Mouse (Mus musculus): Measurements from ENCODE around the gene Rab3gap1. TPM values are rescaled to one million over a fixed set of nuclear protein-coding genes. Genes with fewer than 3 reads are reported as not detected.

Rab3gap1 gene
- polyA plus RNA-seq, 1 experiment from 2014 or later: 21.2 TPM

DNA sequence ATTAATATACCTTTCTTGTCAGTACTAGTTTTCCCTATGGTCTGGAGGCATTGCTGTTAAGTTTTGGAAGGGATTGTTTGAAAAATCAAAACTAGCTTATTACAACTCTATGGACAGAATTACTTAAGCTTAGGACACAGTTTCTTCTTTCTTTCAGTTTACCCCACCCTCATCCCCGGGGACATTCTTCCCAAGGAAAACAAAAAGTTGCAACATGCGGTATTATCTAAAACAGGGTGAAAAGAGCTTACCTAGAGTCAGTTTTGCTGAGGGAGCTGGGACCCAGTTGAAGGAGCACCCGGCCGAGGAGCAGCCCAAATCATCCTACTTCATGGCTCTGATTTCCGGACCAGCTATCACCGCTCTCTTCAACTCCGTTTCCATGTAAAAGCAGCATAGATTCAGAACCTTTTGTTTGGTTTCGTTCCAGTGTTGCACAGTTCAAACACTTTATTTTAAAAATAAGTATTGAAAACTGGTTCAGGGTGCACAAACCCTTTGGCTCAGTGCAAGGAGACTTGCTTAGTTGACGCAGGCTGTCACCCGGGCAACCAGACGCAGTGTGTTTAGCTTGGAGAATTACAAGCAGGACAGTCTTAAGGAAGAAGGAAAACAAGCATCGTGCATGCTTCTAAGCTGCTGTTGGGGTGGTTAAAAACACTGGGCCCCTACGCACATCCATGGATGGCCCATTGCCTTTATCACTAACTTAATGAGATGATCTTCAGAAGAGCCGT is 13.9 kb upstream of the Rab3gap1 start, which contains the start of gene Map3k19:
Gene Map3k19, minus strand, starts transcription at position 546 of the 737 bp plus-strand sequence.
- no peak within 1 kb of the TSS for H3K4me2 ChIP-seq (ENCODE audit: low read length)
- peaks cover 6% of the 10 kb centered on the region; the same call in 1 of the 2 replicates for H3K9me3 ChIP-seq (ENCODE audit: control insufficient read depth, low read length)
- H3K4me1 ChIP-seq (replicated peaks; ENCODE audit: control insufficient read depth, insufficient read depth, low read length): no peaks in the 10 kb centered on the region
- no peak within 1 kb of the TSS for H3K9ac ChIP-seq (replicated peaks; ENCODE audit: low read depth, low read length)
- H3K4me3 ChIP-seq (replicated peaks; ENCODE audit: low read length): no peak within 1 kb of the TSS
- 69% methylated on average over 14 of the region's 14 CpGs for WGBS
- no peak for ATAC-seq
- no peak within 1 kb of the TSS for H3K27ac ChIP-seq (ENCODE audit: low read length)
- H3K36me3 ChIP-seq (ENCODE audit: control insufficient read depth, insufficient read depth): no peaks in the 10 kb centered on the region
- H3K27me3 ChIP-seq (replicated peaks; ENCODE audit: control insufficient read depth, insufficient read depth, low read length): no peaks in the 10 kb centered on the region

DNA sequence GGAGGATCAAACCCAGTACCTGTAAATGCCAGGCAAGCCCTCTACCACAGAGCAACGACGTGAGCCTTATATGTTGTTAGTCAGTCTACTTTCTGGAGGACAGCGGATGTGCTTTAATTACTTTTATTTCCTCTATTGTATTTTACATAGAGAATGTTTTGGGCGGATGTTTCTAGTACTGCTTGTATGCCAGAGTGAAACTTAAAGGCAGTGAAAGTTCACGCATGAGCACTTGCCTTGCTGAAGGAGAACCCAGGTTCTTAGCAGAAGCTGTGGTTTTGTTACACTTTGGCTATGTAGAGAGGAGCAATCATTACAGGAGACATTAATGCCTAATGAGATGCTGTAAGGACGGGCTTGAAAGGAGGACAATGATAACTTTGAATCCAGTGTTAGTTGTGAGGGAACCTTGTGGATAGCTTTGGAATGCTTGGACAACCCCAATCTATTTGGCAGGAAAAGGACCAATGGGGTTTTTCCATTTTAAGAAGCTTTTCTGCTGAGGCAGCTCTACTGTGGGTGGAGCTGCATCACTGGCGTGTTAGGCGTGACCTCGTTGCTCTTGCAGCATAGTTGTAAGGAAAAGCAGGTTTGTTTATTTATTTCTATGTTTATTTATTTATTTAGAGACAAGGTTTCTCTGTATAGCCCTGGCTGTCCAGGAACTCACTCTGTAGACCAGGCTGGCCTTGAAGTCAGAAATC is 9.5 kb upstream of the Rab3gap1 start:
- H3K4me2 ChIP-seq (ENCODE audit: low read length): no peak overlapping the region
- H3K4me1 ChIP-seq (replicated peaks; ENCODE audit: control insufficient read depth, insufficient read depth, low read length): no peaks in the 10 kb centered on the region
- H3K9me3 ChIP-seq (ENCODE audit: control insufficient read depth, low read length): no peaks in the 10 kb centered on the region
- no peak overlapping the region for H3K9ac ChIP-seq (replicated peaks; ENCODE audit: low read depth, low read length)
- no peaks in the 10 kb centered on the region for H3K27me3 ChIP-seq (replicated peaks; ENCODE audit: control insufficient read depth, insufficient read depth, low read length)
- ATAC-seq: no peak
- H3K27ac ChIP-seq (ENCODE audit: low read length): no peak overlapping the region
- no peaks in the 10 kb centered on the region for H3K36me3 ChIP-seq (ENCODE audit: control insufficient read depth, insufficient read depth)
- H3K4me3 ChIP-seq (replicated peaks; ENCODE audit: low read length): no peak overlapping the region
- WGBS: 81% methylated on average over 9 of the region's 9 CpGs

DNA sequence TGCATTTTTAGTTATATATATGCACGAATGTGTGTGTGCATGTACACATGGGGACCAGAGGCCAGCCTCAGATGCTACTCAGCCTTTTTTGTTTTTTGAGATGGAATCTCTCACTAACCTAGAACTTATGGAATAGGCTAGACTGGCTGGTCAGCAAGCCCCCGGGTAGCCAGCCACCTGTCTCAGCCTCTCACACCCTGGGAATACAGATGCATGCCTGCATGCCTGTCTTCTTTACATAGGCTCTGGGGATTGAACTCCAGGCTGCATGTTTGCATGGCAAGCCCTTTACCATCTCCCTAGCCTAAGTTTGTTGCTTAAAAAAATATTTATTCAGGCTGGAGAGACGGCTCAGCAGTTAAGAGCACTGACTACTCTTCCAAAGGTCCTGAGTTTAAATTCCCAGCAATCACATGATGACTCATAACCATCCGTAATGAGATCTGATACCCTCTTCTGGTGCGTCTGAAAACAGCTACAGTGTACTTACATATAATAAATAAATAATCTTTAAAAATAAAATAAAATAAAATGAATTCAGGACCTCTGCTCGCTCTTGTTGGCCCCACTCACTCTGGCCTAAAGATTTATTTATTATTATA is 8.7 kb upstream of the Rab3gap1 start:
- no peak for ATAC-seq
- Histone ChIP-seq H3K4me1 (replicated peaks; ENCODE audit: control insufficient read depth, insufficient read depth, low read length) (no peaks in the 10 kb centered on the region), H3K4me3 (replicated peaks; ENCODE audit: low read length) (no peak overlapping the region), H3K36me3 (ENCODE audit: control insufficient read depth, insufficient read depth) (no peaks in the 10 kb centered on the region), H3K9me3 (ENCODE audit: control insufficient read depth, low read length) (no peaks in the 10 kb centered on the region), H3K27me3 (replicated peaks; ENCODE audit: control insufficient read depth, insufficient read depth, low read length) (no peaks in the 10 kb centered on the region), H3K4me2 (ENCODE audit: low read length) (no peak overlapping the region), H3K9ac (replicated peaks; ENCODE audit: low read depth, low read length) (no peak overlapping the region), H3K27ac (ENCODE audit: low read length) (no peak overlapping the region)
- WGBS: 90% methylated on average over 6 of the region's 6 CpGs

DNA sequence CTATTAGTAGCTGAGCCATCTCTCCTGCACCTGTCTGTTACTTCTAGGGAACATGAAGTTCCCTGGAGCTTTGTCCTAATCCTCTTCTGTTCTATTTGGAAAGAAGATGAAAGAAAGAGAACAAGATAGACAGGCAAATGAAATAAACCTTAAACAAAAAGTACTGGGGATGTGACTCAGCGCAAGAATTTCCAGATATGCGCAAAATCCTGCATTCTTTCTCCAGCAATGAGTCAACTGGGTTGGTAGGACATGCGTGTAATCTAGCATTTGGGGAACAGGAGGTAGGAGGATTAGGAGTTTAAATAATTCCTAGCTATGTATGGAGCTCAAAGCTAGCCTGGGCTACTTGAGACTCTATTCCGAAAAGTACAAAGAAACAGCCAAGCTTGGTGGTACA is 8.1 kb upstream of the Rab3gap1 start:
- Histone ChIP-seq H3K27me3 (replicated peaks; ENCODE audit: control insufficient read depth, insufficient read depth, low read length) (no peaks in the 10 kb centered on the region), H3K4me1 (replicated peaks; ENCODE audit: control insufficient read depth, insufficient read depth, low read length) (no peaks in the 10 kb centered on the region), H3K36me3 (ENCODE audit: control insufficient read depth, insufficient read depth) (no peaks in the 10 kb centered on the region), H3K4me3 (replicated peaks; ENCODE audit: low read length) (no peak overlapping the region), H3K27ac (ENCODE audit: low read length) (no peak overlapping the region), H3K9me3 (ENCODE audit: control insufficient read depth, low read length) (no peaks in the 10 kb centered on the region), H3K4me2 (ENCODE audit: low read length) (no peak overlapping the region), H3K9ac (replicated peaks; ENCODE audit: low read depth, low read length) (no peak overlapping the region)
- no peak for ATAC-seq
- WGBS: 91% methylated on average over 4 of the region's 4 CpGs

DNA sequence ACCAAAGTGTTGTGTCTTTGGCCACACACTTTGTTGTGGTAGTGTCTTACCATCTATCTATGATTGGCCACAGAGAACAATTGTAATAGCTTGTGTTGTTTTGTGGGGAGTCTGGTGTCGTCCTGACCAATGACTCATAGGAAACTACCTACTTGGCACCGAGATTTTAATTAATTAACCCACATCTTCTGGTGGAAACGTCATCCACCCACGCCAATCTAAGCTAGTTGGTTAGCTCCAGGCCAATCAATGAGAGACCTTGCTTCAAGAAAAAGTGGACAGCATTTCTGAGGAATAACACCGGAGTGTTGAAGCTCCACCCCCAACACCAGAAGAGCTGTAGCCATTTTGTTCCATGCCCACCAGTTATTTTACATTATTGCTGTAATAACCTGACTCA is 6.7 kb upstream of the Rab3gap1 start:
- no peak overlapping the region for H3K4me2 ChIP-seq (ENCODE audit: low read length)
- no peaks in the 10 kb centered on the region for H3K9me3 ChIP-seq (ENCODE audit: control insufficient read depth, low read length)
- H3K36me3 ChIP-seq (ENCODE audit: control insufficient read depth, insufficient read depth): no peaks in the 10 kb centered on the region
- no peaks in the 10 kb centered on the region for H3K4me1 ChIP-seq (replicated peaks; ENCODE audit: control insufficient read depth, insufficient read depth, low read length)
- ATAC-seq: no peak
- H3K9ac ChIP-seq (replicated peaks; ENCODE audit: low read depth, low read length): no peak overlapping the region
- no peaks in the 10 kb centered on the region for H3K27me3 ChIP-seq (replicated peaks; ENCODE audit: control insufficient read depth, insufficient read depth, low read length)
- H3K27ac ChIP-seq (ENCODE audit: low read length): no peak overlapping the region
- H3K4me3 ChIP-seq (replicated peaks; ENCODE audit: low read length): no peak overlapping the region
- 87% methylated on average over 5 of the region's 5 CpGs for WGBS

DNA sequence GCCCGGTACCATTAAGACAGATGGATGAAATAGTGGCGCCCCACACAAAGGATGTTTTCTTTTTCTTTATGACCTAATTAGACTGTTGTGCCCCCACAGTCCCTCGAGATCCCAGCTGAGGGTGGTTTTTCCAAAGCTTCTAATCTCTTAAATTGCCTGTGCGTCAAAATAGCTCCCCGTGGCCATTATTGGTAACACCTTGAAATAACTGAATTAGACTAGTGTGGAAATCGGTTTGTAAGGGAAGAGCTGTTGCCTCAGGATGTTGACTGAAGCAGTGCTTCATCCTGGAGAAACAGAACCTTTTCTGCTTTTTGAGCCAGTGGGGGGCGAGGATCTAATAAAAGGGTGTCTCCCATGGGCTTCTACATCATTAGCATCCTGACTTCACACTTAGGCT is 4.8 kb upstream of the Rab3gap1 start:
- Histone ChIP-seq H3K4me3 (replicated peaks; ENCODE audit: low read length) (no peak overlapping the region), H3K9me3 (ENCODE audit: control insufficient read depth, low read length) (no peaks in the 10 kb centered on the region), H3K4me2 (ENCODE audit: low read length) (no peak overlapping the region), H3K9ac (replicated peaks; ENCODE audit: low read depth, low read length) (no peak overlapping the region), H3K4me1 (replicated peaks; ENCODE audit: control insufficient read depth, insufficient read depth, low read length) (no peaks in the 10 kb centered on the region), H3K27ac (ENCODE audit: low read length) (no peak overlapping the region), H3K27me3 (replicated peaks; ENCODE audit: control insufficient read depth, insufficient read depth, low read length) (no peaks in the 10 kb centered on the region), H3K36me3 (ENCODE audit: control insufficient read depth, insufficient read depth) (no peaks in the 10 kb centered on the region)
- WGBS: 49% methylated on average over 7 of the region's 7 CpGs
- no peak for ATAC-seq

DNA sequence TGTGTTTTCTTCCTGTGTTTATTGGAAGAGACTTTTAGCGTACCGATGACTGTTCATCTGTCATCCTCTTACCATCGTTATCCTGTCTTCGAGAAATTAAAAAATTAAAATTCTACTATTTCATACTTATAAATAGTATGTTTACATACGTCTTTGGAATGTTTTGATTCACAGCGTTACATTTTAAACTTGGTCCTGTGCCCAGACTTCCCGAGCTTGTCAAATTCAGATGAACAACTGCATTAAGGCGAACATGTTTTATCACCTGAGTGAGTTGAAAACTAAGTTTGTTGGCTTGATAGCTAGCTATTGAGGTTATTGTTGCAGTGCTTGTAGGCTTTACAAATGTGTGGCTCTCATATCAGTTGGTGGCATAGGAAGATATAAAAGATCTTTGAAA is 703 bp downstream of the Rab3gap1 start:
- 29% methylated on average over 8 of the region's 8 CpGs for WGBS
- Histone ChIP-seq H3K4me1 (replicated peaks; ENCODE audit: control insufficient read depth, insufficient read depth, low read length) (peaks cover 9% of the 10 kb centered on the region), H3K27ac (ENCODE audit: low read length) (no peak overlapping the region; the same call in 1 of the 2 replicates)

DNA sequence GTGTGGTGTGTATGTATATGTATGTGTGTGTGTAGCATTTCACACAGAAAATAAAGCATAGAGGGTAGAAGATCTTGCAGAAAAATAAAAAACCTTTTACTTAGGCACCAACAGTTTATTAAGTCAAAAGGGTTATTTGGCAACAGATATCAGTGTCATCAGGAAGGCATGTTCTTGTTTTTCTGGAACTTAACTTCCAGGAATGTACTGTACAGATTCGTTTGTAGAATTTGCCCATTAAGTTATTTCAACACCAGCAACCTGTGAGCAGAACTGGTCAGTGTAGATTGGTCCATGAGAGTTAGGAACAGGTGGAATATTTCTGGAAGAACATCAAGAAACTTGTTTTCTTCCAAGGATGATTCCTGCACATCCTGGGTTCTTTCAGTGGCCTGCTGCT is 30.8 kb downstream of the Rab3gap1 start:
- Histone ChIP-seq H3K27me3 (replicated peaks; ENCODE audit: control insufficient read depth, insufficient read depth, low read length) (no peaks in the 10 kb centered on the region), H3K4me1 (replicated peaks; ENCODE audit: control insufficient read depth, insufficient read depth, low read length) (no peaks in the 10 kb centered on the region), H3K4me2 (ENCODE audit: low read length) (no peak overlapping the region), H3K4me3 (replicated peaks; ENCODE audit: low read length) (no peak overlapping the region), H3K27ac (ENCODE audit: low read length) (no peak overlapping the region), H3K36me3 (ENCODE audit: control insufficient read depth, insufficient read depth) (peaks cover 3% of the 10 kb centered on the region; the same call in 1 of the 2 replicates), H3K9ac (replicated peaks; ENCODE audit: low read depth, low read length) (no peak overlapping the region), H3K9me3 (ENCODE audit: control insufficient read depth, low read length) (no peaks in the 10 kb centered on the region)
- 86% methylated on average over 1 of the region's 1 CpGs for WGBS
- ATAC-seq: no peak

More for the DNA sequence above, 703 bp downstream of the Rab3gap1 start:
- H3K4me2 ChIP-seq (ENCODE audit: low read length): peak overlapping the region; percentile 73
- ATAC-seq: no peak
- H3K36me3 ChIP-seq (ENCODE audit: control insufficient read depth, insufficient read depth): 0 out of 2 replicates have a peak, but pooled peaks cover 4% of the 10 kb centered on the region
- H3K9me3 ChIP-seq (ENCODE audit: control insufficient read depth, low read length): no peaks in the 10 kb centered on the region
- H3K4me3 ChIP-seq (replicated peaks; ENCODE audit: low read length): peak overlapping the region; percentile 82
- H3K27me3 ChIP-seq (replicated peaks; ENCODE audit: control insufficient read depth, insufficient read depth, low read length): no peaks in the 10 kb centered on the region
- H3K9ac ChIP-seq (replicated peaks; ENCODE audit: low read depth, low read length): peak overlapping the region; percentile 83

DNA sequence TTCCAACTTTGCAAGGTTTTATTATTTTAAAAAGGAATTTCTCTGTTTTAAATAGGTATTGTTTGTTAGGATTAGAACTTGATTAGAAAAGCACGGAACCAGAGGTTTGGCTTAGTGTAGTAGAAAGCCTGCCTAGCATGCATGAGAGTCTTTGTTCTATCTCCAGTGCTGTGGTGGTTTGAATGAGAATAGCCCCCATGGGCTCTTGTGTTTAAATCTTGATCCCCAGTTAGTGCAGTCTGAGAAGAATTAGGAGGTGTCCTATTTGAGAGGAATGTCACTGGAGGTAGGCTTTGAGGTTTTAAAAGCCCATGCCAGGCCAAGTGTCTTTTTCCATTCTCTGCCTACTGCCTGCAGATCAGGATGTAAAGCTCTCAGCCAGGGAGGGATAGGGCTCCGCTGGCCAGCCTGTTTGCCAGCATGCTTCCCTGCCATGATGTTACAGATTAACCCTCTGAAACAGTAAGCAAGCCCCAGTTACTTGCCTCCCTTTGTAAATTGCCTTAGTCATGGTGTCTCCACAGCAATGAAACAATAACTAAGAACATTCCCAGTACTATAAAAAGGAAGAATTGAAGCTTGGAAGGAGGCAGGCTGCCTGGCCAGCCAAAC is 36.3 kb downstream of the Rab3gap1 start:
- Histone ChIP-seq H3K9me3 (ENCODE audit: control insufficient read depth, low read length) (no peaks in the 10 kb centered on the region), H3K36me3 (ENCODE audit: control insufficient read depth, insufficient read depth) (peaks cover 3% of the 10 kb centered on the region; the same call in 1 of the 2 replicates), H3K4me3 (replicated peaks; ENCODE audit: low read length) (no peak overlapping the region), H3K9ac (replicated peaks; ENCODE audit: low read depth, low read length) (no peak overlapping the region), H3K27ac (ENCODE audit: low read length) (no peak overlapping the region), H3K27me3 (replicated peaks; ENCODE audit: control insufficient read depth, insufficient read depth, low read length) (no peaks in the 10 kb centered on the region), H3K4me1 (replicated peaks; ENCODE audit: control insufficient read depth, insufficient read depth, low read length) (no peaks in the 10 kb centered on the region), H3K4me2 (ENCODE audit: low read length) (no peak overlapping the region)
- 22% methylated on average over 2 of the region's 2 CpGs for WGBS
- no peak for ATAC-seq
